Mouse (Mus musculus) neutrophil, adult 65 days (primary cell): Measurements from ENCODE around the gene Psmd2. TPM values are rescaled to one million over a fixed set of nuclear protein-coding genes. Genes with fewer than 3 reads are reported as not detected.

Source experiments
- total RNA-seq: library from RNA; stranded (reverse); gene quantifications from 2 replicates; pipeline ENCODE4 v1.2.4, GENCODE M21; 2023

Psmd2 gene
- total RNA-seq: 77.7 and 85.6 TPM in 2 replicates

DNA sequence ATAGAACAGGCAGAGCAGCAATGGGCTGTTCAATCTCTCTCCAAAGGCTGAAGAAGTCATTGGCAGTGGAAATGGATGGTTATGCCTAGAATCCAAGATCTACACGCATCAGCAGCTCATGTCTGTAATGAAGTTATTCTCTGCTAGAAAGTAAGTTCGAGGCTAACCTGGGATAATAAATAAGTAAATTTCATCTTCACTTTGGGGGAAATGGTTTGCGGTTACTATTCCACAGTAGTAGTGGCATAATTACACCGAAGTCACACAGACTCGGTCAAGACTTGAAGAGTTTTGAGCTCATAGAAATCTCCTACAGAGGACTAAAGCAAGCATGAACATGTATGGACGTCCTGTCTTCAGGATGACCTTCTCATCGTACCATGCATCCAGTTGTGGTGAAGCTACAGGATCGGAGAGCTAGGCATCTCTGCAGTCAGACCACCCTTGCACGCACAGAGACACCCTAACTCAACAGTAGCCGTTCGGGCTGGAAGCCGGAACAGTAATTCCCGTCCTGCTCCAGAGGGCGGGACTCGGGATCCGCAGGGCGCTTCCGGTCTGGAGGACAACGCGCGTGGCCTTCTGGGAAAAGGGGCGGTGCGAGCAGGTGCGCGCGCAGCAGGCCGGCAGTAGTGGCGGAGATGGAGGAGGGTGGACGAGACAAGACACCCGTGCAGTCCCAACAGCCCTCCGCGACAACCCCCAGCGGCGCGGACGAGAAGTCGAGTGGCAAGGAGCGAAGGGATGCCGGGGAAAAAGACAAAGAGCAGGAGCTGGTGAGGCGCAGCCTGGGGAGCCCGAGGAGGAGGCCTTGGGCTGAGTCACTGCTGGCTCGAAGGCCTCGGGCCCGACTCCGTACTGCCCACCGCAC lies at the start of gene Psmd2:
Gene Psmd2, plus strand, starts transcription at position 577 of the 871 bp plus-strand sequence.

DNA sequence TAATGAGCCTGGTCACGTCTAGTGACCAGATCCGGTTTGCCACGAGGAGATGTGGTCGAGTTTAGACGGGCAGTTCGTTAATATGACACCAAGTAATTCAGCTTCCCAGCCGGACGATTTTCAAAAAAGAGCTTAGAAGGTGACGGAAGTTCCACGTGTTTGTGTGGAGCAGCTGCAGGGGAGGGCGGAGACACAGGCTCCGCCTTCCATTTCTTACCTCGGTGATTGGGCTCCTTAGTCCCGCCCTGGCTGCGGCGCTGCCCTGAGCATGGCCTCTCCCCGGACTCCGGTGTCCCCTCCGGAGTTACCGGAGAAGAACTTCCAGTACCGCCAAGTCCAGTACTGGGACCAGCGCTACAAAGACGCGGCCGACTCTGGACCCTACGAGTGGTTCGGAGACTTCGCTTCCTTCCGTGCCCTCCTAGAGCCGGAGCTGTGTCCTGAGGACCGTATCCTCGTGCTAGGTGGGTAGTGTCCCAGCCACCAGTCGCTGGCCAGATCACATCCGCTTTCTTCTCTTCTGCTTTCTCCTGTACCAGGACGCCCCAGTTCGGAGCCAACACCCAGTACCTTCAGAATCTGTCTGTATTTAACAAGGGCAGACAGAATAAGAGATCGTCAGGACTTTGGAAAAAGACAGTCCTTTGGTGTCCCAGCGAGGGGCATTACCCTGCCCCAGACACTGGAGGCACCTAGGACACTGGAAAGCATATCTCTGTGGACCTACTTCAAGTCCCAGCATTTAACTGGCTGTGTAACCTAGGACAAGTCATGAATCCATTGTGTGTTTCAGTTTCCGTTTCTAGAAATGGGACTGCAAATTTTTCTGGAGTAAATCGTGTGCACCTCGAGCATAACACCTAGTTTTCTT lies 39.9 kb upstream of the Psmd2 start, which contains the start of the genes Eef1akmt4, Gm49333 and Alg3:
Gene Eef1akmt4, plus strand, starts transcription at position 237 of the 871 bp plus-strand sequence.
Gene Gm49333, plus strand, starts transcription at position 254 of the 871 bp plus-strand sequence.
Gene Alg3, minus strand, starts transcription at position 379 of the 871 bp plus-strand sequence.

DNA sequence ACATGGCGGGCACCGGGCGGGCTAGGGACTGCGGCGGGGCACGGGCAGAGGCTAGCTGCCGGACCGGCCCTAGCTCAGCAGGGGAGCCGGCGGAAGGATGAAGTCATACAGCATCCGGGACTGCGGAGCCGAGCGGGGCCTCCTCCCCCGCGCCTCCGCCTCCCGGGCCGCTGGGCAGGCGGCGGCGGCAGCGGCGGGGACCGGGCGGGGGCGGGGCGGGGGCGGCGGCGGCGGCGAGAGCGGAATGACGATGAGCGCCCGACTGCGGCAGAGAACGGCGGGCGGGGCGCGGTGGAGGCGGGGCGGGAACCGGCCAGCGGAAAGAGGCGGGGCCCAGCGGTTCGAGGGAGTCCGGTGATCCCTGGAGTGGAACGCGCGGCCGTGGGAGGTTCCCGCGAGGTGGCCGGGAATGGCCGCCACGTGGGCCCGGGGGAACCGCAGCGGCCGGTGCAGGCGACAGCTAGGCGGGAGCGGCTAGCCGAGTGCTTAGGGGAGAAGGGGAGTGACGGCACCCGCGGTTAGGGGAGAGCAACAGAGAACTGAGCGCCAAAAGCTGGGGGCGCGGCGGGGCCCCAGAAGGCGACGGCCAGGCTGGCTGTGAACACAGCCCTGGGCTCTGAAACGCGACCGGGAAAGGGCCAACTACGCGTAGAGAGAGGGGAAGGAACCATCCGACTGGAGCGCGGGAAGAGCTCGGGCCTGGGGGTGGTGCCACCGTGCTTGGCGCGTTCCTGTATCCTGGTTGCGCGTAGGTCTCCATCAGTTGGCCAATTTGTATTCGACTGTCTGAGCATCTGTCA lies 30.1 kb upstream of the Psmd2 start, which contains the start of gene Camk2n2:
Gene Camk2n2, minus strand, starts transcription at position 97 of the 800 bp plus-strand sequence.

DNA sequence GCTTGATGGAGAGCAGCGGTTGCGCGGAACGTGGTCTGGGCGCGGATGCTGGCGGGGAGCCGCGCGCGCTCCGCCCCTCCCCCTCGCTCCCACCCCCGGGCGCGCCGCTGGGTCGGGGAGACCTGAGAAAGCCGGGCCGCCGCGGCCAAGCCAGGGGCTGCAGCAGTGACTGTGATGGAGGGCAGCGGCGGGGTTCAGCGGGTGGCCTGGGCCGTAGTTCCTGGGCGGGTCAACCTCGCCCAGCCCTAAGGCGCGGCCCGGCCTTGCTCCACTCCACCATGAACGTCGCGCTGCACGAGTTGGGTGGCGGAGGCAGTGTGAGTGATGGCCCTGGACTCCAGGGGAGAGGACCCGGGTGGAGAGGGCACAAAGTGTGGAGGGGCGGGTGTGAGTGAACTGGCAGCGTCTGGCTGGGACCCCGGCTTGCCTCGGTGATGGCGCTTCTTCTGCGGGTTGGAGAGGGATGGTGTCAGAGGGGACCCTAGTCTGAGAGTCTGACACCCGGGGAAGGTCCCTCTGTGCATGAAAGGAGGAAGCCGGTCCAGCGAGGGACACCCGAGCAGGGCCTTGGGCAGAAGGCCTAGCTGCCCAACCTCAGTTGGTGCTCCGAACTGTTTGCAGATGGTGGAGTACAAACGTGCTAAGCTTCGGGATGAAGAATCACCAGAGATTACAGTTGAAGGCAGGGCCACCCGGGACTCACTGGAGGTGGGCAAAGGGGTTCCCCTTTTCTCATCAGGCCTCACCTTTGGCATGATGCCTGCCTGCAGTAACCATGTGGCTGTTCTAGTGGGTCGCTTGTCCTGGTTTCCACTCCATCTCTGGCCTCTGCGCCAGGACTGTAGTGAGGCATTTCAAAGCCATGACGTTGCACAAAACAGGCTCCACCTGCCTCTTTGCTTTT lies 21.5 kb upstream of the Psmd2 start, which contains the start of gene Ece2:
Gene Ece2, plus strand, starts transcription at position 98 of the 904 bp plus-strand sequence.

DNA sequence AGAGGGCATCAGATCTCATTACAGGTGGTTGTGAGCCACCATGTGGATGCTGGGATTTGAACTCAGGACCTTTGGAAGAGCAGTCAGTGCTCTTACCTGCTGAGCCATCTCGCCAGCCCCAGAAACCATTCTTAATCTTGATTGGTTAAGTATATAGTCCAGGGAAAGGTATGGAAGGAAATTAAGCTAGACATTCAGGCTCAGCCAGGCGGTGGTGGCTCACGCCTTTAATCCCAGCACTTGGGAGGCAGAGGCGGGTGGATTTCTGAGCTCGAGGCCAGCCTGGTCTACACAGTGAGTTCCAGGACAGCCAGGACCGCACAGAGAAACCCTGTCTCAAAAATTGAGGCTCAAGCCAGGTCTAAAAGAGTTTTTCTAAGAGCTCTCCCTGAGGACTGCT lies 16.6 kb downstream of the Psmd2 start, which contains the start of gene Eif4g1:
Gene Eif4g1, plus strand, starts transcription at position 301 of the 400 bp plus-strand sequence.

GRCm38 (mm10) chr16:20693111-20693701 lies 41.8 kb downstream of the Psmd2 start, which contains the start of gene Fam131a:
Gene Fam131a, plus strand, starts transcription at chr16:20693241.

Other genes with a start within 250 kb of the Psmd2 start
- 74.2 and 90.9 TPM in 2 replicates for gene Abcc5, start 225.3 kb upstream of the Psmd2 start, total RNA-seq
- gene Eif2b5, start 152.8 kb upstream of the Psmd2 start, total RNA-seq: 19.8 and 24.7 TPM in 2 replicates
- 22.9 and 26.7 TPM in 2 replicates for gene Dvl3, start 134.7 kb upstream of the Psmd2 start, total RNA-seq
- gene Ap2m1, start 116.2 kb upstream of the Psmd2 start, total RNA-seq: 174 and 177 TPM in 2 replicates
- 32.5 and 45.3 TPM in 2 replicates for gene Abcf3, start 103.1 kb upstream of the Psmd2 start, total RNA-seq
- 0.25 TPM in 1 of 2 replicates, not detected in the other for gene Vwa5b2, start 62.2 kb upstream of the Psmd2 start, total RNA-seq
- 2.4 and 3.8 TPM in 2 replicates for gene Eef1akmt4, start 40.1 kb upstream of the Psmd2 start, total RNA-seq
- not detected in 2 replicates for gene Gm49333, start 40.0 kb upstream of the Psmd2 start, total RNA-seq
- 4.6 and 5.3 TPM in 2 replicates for gene Alg3, start 39.9 kb upstream of the Psmd2 start, total RNA-seq
- gene Camk2n2, start 30.4 kb upstream of the Psmd2 start, total RNA-seq: 0.47 and 1.2 TPM in 2 replicates
- gene Ece2, start 21.8 kb upstream of the Psmd2 start, total RNA-seq: not detected in 2 replicates
- gene Eif4g1, start 16.7 kb downstream of the Psmd2 start, total RNA-seq: 151 and 174 TPM in 2 replicates
- gene Fam131a, start 41.6 kb downstream of the Psmd2 start, total RNA-seq: 0.43 TPM in 1 of 2 replicates, not detected in the other
- 5.2 and 7.9 TPM in 2 replicates for gene Polr2h, start 66.0 kb downstream of the Psmd2 start, total RNA-seq
- 1.3 and 1.4 TPM in 2 replicates for gene Clcn2, start 66.1 kb downstream of the Psmd2 start, total RNA-seq
- not detected in 2 replicates for gene Chrd, start 81.5 kb downstream of the Psmd2 start, total RNA-seq
- gene Thpo, start 82.9 kb downstream of the Psmd2 start, total RNA-seq: not detected in 2 replicates